Mouse (Mus musculus): ENCODE results near the gene Rpl14.

GRCm38 (mm10) chr9:120614059-120614458 is 42.8 kb downstream of the Rpl14 start:
- TF ChIP-seq CTCF (IDR thresholded peaks at IDR 0.05; ENCODE audit: low read depth) (no peak), EP300 (IDR thresholded peaks at IDR 0.05; ENCODE audit: low read depth) (no peak)
